Mouse (Mus musculus) olfactory bulb, adult 2 months (tissue): Measurements from ENCODE around the gene Sash1. TPM values are rescaled to one million over a fixed set of nuclear protein-coding genes. Genes with fewer than 3 reads are reported as not detected.

Source experiments
- H3K27ac ChIP-seq: fragments of 200-500 bp; 2 replicates; pipeline ENCODE4 v1.5.1; 2012; ENCODE audit warnings: low read depth, low read length; ENCODE audit not compliant: insufficient read depth
- H3K4me1 ChIP-seq: fragments of 200-500 bp; 2 replicates; pipeline ENCODE4 v1.6.1; 2012; ENCODE audit warnings: low read length; ENCODE audit not compliant: control insufficient read depth, insufficient read depth
- H3K4me3 ChIP-seq: fragments of 200-500 bp; 2 replicates; pipeline ENCODE4 v1.5.1; 2012; ENCODE audit warnings: mild to moderate bottlenecking, low read depth, low read length, moderate library complexity; ENCODE audit not compliant: insufficient read depth
- CTCF ChIP-seq: fragments of 200-500 bp; IDR thresholded peaks from 2 replicates; pipeline ENCODE4 v1.5.1; 2012; ENCODE audit warnings: low read depth, mild to moderate bottlenecking, low read length, moderate library complexity; ENCODE audit not compliant: insufficient read depth
- POLR2A ChIP-seq: fragments of 200-500 bp; IDR thresholded peaks from 2 replicates; pipeline ENCODE4 v1.6.1; 2012; ENCODE audit warnings: mild to moderate bottlenecking, low read depth, low read length, moderate library complexity; ENCODE audit not compliant: insufficient read depth
- WGBS: fragments of 180-500 bp; shearing (Covaris S2); methylation state at CpG from one replicate; pipeline ENCODE4 v1.1.7; 2018; 5-methylcytosine and 5-hydroxymethylcytosine counted together
- polyA plus RNA-seq: library from polyadenylated mRNA; stranded (reverse); fragments of >200 nt; gene quantifications from 2 replicates; pipeline ENCODE4 v1.2.4, GENCODE M21; 2012; ENCODE audit warnings: low replicate concordance; ENCODE audit not compliant: missing spikeins, insufficient read depth, insufficient read length

Sash1 gene
- polyA plus RNA-seq, 1 experiment = not detected

DNA sequence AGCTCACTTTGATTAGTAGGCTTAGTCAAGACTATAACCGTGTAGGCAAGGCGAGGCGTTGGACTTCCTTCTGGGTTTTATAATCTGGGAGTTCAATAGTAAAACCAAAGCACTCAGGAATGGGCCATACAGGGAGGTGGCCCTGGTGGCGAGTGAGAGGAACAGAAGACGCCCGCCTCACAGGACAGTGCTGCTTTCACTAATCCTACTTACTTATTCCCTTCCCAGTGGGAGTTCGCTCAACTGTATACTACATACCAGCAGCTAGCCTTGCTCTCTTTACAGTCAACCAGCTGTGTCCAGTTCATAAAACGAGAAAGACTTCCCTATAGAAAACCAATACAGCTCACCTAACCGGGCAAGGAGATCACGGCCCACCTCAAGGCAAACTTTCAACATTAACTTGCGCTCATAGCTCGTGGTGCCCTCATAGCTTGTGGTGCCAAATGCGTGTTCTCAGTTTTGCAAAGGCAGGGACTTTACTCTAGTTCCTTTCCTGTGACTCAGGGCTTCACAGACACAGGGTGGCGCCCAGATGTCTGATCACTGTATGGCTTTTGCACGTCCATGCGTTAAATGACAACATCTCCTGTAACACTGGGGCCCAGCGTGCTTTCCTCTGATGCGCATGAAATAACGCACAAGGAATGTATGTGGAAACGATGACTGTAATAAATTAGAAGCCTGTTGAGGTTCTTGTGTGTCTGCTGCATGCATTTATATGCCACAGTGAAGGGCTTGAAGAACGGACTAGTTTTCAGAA is 138.2 kb downstream of the Sash1 start:
- H3K27ac ChIP-seq = no peak overlapping the region
- WGBS = 86% methylated on average over 21 of the region's 21 CpGs
- H3K4me3 ChIP-seq = no peak overlapping the region
- H3K4me1 ChIP-seq = peaks cover 5% of the 10 kb centered on the region
- TF ChIP-seq CTCF (no peak), POLR2A (no peak)

DNA sequence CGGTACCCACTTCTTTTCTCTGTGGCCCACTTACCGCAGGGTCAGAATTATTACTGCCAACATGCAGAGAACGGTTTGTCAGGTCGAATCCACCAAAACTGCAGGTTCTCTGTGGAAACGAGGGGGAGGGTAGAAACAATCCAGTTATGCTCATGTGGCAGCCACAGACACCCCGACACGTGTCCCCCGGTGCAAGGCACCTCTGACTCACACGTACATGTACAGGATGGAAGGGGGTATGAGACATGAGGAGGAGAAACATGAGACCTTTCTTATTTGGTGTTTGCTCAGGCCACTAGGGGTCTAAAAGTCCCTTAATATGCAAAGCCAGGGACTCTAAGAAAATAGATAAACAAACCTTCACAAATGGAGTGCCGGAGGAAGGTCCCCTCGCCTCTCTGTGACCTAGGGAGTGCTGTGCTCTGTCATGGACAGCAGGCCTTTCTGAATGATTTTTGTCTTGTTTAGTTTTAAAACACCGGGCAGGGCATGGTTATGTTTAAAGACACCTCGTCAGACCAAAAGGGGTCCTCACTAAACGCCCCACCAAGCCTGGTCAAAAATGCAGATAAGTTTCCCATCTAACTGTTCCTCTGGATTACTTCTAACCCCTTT is 139.7 kb downstream of the Sash1 start:
- TF ChIP-seq POLR2A = no peak
- TF ChIP-seq CTCF = no peak
- H3K4me1 ChIP-seq = no peaks in the 10 kb centered on the region
- 83% methylated on average over 14 of the region's 14 CpGs for WGBS
- H3K4me3 ChIP-seq = no peak overlapping the region
- H3K27ac ChIP-seq = no peak overlapping the region

DNA sequence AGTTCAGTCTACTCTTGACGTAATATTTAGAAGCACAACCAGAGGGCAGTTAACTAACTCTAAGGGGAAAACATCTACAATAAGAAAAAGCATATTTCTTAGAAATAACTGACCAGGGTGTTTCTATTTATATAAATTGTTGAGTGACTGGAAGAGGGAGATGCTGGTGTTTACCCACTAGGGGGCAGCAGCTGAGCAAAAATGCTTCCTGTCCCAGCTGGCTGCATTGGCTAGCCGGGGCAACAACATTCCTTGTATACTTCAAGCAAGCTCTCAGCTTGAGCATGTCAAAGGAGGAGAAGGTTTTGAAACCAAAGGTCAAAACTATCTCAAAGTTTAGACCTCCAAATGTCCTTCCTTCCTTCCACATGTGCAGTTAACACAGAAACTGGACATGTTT is 143.0 kb downstream of the Sash1 start:
- Histone ChIP-seq H3K4me1 (no peaks in the 10 kb centered on the region), H3K4me3 (no peak overlapping the region), H3K27ac (no peak overlapping the region)
- TF ChIP-seq POLR2A (no peak), CTCF (no peak)
- 51% methylated on average over 2 of the region's 2 CpGs for WGBS

DNA sequence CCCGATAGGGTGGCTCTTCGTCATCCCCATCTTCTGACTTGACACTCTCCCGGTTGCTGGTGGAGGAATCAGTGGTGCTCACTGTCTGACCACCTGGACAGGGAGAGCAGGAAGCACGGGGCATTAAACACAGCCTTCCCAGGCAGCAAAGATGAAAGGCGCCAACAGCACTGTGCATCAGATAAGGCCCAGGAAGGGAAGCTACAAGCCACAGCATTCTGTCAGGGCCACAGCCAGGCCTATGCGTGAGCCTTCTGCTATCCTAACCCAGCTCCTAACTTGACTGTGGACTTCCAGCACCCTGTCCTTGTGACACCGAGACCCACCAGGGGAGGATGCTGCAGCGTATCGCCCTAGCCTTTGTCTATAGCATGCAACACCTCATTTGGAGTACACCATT is 144.4 kb downstream of the Sash1 start:
- whole genome bisulfite sequencing = 92% methylated on average over 9 of the region's 9 CpGs
- Histone ChIP-seq H3K4me3 (no peak overlapping the region), H3K4me1 (no peaks in the 10 kb centered on the region), H3K27ac (no peak overlapping the region)
- TF ChIP-seq POLR2A = no peak
- TF ChIP-seq CTCF = no peak

DNA sequence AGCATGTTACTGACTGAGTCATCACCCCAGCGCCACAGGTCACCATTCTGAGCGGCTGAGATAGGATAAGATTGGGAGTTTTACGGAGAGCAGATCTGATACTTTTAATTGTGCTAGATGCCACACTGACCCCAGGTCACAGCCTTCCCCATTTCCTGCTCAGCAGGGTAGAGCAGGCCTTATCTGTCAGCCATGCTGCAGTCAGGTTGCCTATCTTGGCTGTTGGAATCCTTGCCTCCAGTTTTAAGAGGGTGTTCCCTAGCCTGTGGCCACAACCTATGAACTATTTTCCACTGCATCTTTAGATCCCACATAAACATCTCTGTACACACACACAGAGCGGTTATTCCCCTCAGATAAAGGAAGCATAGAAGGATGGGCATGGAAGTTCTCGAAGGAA is 145.1 kb downstream of the Sash1 start:
- Histone ChIP-seq H3K4me3 (no peak overlapping the region), H3K27ac (no peak overlapping the region), H3K4me1 (no peaks in the 10 kb centered on the region)
- TF ChIP-seq POLR2A (no peak), CTCF (no peak)
- 95% methylated on average over 5 of the region's 5 CpGs for WGBS

DNA sequence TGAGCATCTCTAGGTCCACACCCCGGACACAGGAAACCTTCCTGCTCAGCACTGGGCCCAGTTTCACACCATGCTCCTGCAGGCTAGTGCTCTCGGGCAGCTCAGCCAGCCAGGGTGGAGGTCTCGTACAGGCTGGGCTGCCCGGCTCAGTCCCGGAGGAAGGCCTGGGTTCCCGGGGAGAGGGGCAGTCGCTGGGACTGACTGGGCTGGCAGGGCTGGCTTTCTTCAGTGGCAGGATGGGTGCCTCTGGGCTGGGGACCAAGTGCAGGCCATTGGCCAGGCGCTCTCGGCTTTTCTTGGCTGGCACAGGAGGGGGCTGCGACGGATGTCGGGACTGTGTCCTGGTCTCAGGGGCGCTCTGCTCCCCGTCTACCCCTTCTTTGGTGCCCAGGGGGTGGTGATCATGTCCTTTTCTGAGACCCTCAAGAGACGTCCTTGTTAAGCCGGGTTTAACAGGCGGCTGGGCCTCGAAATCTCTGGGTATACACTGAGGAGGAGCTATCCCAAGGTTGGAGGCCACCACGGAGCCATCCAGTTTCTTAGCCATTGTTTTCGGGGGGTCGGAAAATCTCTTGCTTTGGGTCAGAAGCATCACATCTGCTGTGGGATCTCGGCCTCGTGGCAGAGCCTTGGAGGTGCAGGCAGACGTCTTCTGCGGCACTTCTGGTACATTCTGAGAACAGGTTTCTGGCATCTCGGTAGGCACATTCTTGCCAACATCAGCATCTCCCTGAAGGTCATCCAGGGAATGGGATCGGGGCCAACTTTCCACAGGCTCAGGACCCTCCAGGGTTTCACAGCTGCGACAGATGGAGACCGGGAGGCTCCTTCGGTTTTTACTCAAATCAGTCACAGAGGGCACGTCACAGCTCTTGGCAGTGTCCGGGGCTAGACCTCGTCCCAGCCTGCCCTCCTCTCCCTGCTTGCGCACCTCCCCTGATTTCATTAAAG is 156.2 kb downstream of the Sash1 start:
- Histone ChIP-seq H3K4me3 (no peak overlapping the region), H3K27ac (no peak overlapping the region), H3K4me1 (no peaks in the 10 kb centered on the region)
- TF ChIP-seq CTCF (no peak), POLR2A (no peak)
- 82% methylated on average over 34 of the region's 34 CpGs for WGBS

DNA sequence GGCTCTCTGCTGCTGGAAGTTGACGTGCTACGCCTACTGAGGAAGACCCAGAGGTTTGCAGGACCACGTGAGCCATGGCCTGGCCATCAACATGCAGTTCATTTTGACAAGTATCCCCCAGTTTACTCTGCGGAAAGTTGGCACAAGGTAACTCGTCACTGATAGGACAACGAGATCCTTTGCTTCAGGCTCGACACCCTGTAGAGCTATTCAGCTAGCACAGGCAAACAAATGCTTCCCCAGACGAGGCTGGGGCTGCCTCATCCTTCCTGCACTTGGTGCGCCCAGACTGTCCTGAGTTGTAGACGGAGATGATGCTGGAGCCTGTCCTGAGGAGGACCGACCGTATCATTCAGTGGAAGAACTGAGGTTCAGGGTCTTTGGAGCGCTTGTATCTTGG is 166.5 kb downstream of the Sash1 start:
- no peak overlapping the region for H3K4me3 ChIP-seq
- no peaks in the 10 kb centered on the region; the same call in 1 of the 2 replicates for H3K4me1 ChIP-seq
- 62% methylated on average over 13 of the region's 13 CpGs for WGBS
- TF ChIP-seq POLR2A = no peak
- no peak for TF ChIP-seq CTCF
- no peak overlapping the region for H3K27ac ChIP-seq

DNA sequence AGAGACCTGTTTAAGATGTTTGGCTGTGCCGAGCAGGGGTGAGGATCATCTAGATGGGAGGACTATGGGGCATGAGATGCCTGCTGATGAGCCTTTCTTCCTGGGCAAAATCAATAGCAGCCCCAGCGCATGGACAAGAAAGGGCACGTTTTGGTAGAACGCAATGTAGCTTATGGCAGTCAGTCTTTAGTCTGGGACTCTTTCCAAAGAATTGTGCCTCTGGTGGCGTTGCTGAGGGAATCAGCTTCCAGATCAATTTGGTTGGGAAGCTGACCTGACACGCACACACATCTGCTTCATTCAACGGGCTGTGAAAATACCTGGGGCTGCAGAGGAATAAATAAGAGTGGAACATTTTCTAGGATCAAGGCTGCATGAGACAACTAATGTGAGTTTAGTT is 167.0 kb downstream of the Sash1 start:
- Histone ChIP-seq H3K4me1 (no peaks in the 10 kb centered on the region; the same call in 1 of the 2 replicates), H3K27ac (no peak overlapping the region), H3K4me3 (no peak overlapping the region)
- WGBS = 80% methylated on average over 7 of the region's 7 CpGs
- no peak for TF ChIP-seq CTCF
- no peak for TF ChIP-seq POLR2A
